Mouse (Mus musculus) kidney, postnatal 10 days (tissue): ENCODE results near the gene AA467197.

Experiments used
- DNase-seq: peaks from one replicate; pipeline ENCODE4 v3.0.0; 2021; ENCODE audit warnings: mixed read lengths

The AA467197 gene

DNA sequence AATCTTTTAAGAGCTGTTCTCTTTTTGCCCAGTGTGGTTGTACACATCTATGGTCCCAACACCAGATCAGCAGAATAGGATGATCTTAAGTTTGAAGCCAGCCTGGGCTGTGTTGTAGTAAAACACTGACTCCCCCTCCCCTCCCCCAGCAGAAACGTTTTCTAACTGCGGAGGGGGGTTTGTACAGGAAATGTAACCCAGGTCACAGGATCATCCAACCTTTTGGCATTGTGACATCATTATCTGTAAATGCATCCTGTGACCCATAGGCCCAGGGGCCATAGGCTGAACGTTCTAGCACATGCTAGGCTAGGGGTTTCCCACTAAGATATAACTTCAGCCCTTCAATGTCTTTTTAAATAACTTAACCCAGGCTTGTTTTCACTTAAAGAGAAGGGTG, at the start of gene AA467197:
AA467197 (plus strand) TSS at position 301 of the 400 bp plus-strand sequence.
- DNase-seq: no peak

DNA sequence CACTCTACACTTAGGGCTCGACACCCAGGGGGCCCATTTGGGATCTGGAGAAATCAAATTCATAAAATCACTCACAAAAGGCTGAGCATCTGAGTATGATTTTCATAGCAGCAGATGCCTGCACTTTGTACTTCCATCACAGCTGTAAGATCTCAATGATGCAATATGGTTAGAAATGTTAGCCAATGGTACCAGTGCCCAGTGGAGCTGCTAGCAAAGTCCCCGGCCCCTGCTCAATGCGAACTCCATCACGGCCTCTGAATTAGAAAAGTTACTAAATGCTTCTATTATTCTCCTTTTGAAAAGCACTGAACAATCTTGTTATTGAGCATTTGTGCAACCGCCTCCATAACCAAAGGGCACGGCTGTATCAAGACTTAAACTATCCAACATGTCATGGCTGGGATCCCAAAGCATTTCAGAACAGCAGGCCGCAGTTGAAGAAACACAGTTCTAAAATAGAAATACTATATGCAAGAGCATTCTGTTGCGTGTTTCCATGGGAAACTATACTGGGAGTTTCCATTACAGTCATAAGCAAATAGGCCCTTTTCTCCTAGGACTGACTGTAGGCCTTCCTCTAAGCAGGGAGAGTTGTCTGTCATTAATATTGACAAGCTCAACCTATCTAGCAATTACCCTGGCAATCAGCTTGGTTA, 48.8 kb upstream of the AA467197 start:
- DNase-seq: no peak

DNA sequence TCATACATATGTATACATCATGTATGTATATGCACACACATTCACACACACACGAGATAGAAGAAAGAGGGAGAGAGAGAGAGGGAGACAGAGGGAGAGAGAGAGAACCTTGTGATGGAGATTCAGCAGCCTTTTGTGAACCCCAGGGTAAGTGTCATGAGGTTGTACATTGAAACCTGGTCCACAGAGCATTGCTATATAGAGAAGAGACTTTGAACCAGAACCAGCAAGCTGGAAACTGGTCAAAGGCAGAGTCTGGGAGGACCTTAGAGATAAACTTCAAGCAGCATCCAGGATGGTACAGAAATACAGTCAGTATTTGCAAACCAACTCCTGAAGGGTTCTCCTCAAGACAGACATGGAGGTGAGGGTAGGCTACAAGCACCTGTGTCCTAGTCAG, 46.4 kb upstream of the AA467197 start:
- DNase-seq: no peak

DNA sequence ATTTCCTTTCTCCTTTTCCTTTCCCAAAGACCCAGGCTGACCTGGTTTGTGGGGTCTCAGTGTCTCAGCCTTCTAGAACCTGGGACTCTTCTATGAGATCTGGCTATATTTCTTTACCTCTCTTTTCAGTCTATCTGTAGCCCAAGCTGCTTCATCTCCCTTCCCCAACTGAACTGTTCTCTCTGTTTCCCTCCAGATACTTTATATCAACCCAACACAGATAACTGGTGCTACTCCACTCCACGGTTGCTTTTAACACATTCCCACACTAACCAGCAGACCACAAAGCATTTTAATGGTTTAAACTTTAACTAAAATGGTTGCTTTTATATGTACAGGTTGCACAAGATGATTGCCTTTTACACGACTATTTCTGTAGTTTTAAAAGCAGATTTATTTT, 45.6 kb upstream of the AA467197 start:
- DNase-seq: no peak

DNA sequence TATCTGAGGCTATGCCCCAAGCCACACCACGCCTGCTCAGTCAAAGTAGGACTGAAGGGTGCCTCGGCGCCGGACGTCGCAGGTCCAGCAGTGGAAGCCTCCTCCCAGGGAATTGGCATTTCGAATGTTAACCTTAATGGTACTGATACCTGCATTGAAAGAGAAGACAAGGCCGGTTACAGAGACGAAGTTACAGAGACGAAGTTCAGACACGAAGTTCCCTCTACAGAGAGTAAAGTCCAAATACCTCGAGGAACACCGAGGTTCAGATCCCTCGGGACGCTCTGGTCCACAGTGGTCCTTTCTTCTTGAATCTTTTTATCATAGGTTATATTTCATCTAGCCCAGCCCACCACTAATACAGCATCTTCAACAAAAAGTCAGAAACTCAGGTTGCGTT, 41.3 kb upstream of the AA467197 start:
- no peak for DNase-seq

DNA sequence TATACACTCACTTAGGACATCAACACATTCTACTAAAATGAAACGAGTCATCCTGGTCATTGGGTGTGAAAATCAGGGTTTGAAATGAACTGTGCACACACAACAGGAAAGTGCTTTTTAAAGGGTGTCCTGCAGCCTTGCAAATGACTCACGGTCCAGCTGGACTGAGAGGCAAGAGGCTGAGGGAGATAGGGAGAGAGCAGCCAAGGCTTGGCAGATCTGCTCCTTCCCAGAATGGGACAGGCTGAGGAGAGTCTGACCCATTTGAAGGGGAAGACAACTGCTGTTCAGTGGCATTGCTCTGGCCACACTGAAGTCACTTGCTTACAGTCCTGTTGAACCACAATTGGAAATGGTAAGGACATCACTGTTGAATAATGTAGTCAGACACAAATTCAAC, 37.0 kb upstream of the AA467197 start:
- no peak for DNase-seq

DNA sequence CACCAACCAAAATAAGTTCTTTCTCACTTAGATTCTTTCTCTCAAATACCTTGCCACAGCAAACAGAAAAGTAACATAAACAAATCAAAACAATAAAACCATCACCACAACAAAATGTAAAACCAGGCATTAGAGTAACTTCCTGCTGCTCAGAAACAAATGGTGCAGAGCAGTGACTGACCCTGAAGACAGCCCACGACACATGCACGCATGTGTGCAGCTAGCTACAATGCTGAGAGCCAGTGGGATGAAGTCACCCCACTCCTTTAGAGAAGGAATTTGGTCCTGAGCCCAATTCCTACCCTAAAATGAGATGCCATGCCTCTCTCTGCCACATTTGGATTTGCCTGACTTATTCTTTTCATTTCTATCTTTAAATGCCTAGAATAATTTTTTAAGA, 35.4 kb upstream of the AA467197 start:
- DNase-seq: no peak

DNA sequence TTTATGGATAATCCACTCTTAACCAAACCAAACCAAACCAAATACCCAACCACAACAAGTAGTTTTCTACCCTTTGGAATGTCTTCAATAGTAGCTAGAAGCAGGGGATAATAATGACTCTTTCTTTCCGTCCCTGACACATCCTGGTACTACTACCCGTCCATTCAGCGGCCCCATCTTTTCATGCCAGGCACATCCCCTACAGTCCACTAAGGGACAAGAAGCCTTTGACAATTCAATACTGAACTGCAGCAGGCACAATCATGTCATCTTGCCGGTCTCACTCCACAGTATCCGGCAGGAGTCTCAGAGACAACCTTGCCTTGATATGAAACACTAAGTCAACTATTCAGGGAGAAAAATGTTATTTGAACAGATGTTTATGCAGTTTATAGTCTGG, 31.0 kb upstream of the AA467197 start:
- no peak for DNase-seq

DNA sequence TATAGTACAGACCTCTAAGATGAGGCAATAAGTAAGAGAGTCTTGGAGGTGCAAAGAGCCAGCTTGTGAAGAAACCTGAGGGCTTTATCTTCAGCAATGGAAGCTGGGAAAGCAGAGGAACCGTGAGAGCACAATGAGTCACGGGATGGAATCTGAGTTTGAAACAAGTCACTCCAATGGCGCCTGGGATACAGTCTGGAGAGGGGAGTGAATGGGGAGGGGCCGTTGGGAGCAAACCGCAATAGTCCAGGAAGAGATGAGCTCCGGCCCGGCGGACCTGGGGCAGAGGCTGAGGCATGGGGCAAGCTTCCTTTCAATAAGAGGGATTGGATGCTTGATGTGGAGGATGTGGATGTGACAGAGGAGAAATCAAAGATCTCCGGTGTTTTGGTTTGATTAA, 28.0 kb upstream of the AA467197 start:
- DNase-seq: peak; percentile 24

DNA sequence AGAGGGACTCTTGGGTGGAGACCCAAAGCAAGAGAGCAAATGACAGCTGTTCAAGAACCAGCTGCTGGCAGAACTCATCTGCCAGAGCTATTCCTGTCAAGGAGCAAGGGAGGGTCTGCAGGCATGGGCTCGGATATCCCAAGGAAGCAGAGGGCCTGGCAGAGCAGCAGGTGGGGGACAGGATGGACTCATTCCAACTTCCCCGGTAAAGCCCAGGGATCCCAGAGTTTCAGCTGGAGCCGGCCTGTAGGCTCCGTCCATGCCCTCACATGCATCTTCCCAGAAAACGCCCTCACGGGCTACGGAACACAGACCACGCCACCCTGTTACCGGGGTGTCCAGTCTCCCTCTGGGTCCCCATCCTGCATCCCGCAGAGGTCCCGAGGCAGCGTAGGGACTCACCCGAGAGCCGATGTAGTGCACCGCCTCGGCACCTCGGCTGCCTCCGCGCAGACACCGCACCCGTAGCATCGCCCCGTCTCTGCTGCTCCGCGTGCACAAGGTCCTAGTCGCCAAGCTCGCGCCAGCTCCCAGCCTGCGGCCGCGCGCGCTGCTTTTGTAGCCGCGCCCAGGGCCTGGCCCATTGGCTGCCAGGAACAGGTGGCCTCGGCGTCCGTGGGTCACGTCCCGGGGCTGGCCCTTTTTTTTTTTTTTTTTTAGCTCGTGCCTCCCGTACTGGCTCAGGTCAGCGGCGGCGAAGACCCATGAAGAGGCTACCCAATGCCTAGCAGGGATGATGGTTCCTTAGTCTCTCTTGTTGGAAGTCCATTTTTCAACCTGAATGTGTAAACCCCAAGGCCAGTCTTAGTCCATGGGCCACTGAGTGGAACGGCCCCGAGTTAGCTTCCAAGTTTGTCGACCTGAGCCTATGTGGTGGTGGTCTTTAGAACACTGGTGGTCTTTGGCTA, 25.8 kb upstream of the AA467197 start, which contains the start of gene Gatm:
Gatm (minus strand) TSS at position 558 of the 908 bp plus-strand sequence.
- DNase-seq: peak; percentile 83

DNA sequence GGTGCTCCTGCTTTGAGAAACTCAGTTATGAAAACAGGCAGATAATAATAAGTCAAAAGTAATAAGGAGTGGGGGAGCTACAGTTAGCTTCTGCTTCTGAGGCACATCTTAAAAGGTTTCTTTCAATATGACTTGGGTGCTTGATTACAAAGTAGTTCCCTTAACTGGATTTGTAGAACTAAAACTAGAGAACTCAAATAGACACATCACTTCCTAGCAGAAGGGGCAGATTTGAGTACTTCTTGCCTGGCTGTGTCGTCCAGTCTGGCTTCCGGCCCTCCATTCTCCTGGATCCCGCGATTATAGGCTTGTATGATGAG, 25.2 kb upstream of the AA467197 start:
- DNase-seq: no peak

DNA sequence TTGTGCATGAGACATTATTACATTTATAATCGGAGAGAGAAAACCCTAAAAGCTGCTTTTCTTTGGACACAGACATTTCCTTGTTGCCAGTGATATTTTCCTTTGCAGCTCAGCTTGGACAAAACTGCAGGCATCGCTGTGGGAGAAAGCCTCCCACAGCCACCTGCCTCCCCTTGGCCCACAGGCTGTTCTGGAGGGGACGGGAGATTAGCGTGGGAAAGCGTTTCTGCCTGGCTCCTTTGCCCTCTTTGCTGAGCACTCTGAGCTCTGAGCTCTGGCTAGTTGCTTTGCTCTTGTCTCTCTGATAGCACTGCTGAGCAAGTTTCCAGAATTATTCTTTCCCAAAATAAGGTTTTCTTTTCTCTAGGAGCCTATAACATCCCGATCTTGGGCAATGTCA, 20.5 kb upstream of the AA467197 start:
- DNase-seq: no peak

DNA sequence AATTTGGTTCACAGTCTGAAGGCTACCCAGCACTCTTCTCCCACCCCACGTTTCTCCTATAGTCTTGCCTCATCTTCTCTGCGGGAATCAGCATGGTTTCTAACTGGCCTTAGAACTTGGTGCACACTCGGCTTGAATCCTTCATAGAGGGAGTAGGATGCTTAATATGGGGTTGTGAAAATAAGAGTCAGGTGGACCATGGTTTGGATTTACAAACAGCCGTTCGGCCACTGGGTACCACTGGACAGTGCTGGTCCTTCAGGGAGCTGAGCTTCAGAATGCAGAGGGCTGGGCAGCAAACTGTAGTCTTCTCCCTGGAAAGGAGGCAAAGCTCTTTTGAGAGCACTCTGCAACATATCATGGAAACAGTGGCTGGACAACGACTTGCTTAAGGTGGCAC, 19.0 kb upstream of the AA467197 start:
- DNase-seq: no peak

DNA sequence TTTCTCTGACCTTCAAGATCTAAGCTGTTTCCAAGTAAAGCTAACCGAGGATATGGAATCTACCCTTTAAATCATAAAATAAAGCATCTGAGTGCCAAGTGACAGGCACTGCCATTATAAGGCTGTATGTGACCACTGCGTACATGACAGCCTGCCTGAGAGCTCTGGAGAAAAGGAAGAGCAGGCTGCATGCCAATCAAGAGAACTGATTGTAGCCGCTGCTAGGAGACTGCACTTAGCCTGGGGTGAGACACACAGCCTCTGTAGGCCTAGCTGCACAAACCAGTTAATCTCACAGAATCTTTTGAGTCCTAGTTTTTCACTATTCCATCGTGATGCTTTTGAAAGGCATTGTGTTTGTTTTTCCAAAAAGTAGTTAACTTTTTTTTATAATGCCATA, 18.1 kb upstream of the AA467197 start:
- no peak for DNase-seq

DNA sequence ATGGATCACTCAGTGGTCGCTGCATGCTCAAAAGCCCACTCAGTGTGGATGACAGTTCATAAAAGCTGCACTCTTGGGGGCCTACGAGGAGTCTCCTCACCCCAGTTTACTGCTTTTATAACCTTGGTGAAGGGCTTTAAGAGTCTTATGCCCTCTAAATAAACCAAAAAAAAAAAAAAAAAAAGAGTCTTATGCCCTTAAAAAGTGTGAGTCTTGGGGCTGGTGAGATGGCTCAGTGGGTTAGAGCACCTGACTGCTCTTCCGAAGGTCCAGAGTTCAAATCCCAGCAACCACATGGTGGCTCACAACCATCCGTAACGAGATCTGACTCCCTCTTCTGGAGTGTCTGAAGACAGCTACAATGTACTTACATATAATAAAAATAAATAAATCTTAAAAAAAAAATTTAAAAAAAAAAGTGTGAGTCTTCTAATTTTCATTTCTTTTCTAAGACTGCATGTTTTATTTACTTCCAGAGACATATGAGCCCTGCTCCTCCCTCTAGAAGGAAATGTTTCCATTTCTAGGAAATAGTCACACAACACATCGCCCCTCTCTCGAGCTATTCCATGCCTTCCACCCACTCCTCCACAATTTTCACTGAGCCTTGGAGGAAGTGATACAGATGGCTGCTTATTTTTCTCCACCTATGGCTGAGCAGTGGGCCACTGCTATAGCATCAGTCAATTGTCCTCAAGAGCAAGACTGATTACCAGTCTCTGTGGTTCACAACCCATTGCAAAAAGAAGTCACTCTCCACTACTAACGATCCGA, 15.3 kb upstream of the AA467197 start:
- no peak for DNase-seq

DNA sequence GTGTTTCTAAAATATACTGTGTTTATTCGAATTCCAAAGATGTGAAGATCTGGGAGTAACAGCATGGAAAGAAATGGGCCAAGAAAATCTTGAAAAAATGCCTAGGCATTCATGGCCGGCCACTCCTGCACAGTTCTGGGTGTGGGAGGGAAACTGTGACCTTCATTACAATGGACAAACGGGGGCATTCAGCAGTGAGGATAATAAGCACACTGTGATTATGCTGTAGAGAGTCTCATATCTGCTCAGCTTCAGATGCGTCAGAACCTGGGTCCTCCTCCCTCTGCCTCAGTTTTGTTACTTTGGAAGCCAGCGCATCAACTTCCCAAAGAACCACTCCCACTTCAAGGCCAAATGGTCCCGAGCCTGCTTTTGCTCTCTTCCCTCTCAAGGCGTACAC, 10.9 kb upstream of the AA467197 start:
- no peak for DNase-seq

DNA sequence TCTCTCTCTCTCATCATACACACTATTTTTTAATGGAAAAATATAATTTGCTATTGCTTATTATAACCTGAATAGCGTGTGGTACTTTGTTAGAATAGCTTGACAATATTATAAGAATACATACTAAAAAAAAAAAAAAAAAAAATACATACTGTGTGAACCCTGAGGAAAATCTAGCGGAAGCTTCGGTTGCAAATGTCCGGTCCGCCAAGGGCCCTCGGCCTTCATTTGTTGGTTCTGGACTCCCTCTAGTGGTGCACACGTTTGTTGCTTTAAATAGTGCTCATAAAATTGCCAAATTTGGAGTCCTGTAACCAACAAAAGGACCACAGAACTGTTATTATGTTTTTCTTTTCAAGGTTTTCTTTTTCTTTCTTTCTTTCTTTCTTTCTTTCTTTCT, 7.8 kb upstream of the AA467197 start:
- peak; percentile 87 for DNase-seq

DNA sequence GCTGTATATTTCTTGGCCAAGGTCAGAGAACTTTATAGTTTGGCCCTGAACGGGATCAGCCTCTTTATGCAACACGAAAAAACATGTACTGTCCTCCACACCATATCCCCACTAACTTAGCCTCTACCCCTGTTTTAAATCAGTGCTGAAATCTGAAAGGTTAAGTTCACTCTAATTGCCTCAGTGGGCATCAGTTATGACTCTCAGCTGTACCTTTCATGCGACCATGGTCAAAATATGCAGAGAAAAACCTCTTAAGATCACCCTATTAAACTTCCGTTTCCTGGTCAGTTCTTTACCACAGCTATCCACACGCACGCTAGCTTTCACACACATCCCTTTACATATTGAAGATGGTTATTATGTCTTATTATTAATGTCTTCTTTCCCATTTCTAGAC, 6.9 kb upstream of the AA467197 start:
- no peak for DNase-seq

DNA sequence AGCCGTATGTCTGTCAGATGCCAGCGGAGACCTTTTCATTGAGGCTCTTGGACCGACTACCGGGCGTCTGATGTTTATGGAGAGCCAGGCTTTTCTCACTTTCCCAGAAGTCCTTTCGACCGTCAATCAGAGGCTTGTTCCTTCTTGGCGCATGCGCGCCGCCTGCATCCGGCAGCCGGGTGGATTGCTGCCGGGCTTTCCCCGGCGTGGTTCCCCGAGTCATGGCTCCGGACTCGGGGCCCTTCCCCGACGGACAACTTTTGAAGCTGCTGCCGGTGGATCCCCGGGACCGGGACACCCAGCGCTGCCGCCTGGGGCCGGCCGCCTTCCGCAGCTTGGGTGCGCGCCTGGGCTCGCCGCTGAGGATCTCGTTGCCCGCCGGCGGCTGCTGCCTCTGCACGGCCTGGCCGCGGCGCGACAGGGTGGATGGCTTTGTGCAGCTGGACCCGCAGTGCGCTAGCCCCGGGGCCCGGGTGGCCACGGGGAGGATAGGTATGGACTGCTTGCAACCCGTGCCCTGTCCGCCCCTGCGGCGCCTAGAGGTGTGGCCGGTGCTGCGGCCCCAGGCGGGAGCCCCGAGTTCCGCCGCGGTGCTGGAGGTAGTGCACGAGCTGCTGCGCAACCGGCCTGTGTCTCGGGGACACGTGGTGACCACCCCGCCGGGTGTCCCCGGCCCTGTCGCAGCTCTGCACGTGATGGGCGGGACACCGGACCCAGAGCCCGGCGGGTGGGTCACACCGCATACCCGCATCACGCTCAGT, 6.1 kb upstream of the AA467197 start:
- DNase-seq: peak; percentile 91

DNA sequence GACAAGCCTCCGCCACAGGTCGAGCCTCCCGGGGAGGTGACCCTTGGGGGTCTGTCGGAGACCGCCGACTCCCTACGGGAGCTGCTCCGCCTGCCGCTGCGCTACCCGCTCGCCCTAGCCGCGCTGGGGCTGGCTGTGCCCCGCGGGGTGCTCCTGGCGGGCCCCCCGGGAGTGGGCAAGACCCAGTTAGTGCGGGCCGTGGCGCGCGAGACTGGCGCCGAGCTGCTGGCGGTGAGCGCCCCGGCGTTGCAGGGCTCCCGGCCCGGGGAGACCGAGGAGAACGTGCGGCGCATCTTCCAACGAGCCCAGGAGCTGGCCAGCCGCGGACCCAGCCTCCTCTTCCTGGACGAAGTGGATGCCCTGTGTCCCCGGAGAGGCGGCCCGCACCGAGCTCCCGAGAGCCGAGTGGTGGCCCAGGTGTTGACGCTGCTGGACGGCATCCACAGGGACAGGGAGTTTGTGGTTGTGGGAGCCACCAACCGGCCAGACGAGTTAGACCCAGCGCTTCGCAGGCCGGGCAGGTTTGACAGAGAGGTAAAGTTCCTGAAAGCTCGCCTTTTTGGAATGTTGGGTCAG, 5.5 kb upstream of the AA467197 start:
- peak; percentile 73 for DNase-seq

DNA sequence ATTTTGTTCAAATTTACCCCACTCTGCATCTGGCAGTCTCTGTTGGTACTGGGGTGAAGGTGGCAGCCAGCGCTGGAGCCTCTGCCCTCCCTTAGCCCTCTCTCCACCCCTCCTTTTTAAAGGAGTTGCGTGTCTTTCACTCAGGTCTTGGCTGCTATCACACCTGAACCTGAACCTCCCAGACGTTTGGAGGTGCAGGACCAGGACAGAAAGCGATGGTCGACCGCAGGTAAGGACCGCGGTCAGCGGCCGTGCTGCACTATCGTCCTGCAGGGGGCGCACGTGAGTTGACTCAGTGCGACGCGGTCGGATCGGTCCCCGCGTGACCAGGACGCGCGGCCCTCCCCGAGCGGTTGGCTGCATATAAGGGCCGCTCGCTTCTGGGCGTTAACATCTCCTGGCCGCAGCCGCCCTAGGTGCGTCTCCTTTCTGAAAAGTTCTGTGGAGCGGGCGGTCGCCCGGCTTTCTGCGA, 776 bp downstream of the AA467197 start:
- peak; percentile 89 for DNase-seq

DNA sequence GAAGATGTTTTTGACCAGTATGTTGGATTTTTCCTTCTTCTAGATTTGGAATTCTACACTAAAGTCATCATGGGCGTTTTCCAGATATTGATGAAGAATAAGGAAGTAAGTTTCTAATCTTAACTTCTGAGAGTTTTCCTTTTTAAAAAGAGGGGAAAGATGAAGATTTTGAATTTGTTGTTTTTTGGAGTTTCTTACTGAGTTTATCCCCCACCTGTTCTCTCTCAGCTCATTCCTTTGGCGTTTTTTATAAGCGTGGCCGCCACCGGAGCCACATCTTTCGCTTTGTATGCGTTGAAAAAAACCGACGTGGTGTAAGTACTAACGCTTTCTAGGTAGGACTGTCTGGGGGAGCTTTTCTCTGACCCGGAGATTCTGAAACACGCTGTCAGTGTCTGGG, 1.2 kb downstream of the AA467197 start:
- DNase-seq: no peak
